Mouse (Mus musculus) hindbrain, postnatal 0 days (tissue): ENCODE data around the gene Bbs9. TPM values are rescaled to one million over a fixed set of nuclear protein-coding genes. Genes with fewer than 3 reads are reported as not detected.

Source experiments
- ATAC-seq: fragments of 200-750 bp; cut with Nextera tagmentation; 2 replicates; pipeline ENCODE4 v1.8.0; 2017; ENCODE audit warnings: mild to moderate bottlenecking, moderate TSS enrichment, moderate library complexity
- DNase-seq: peaks from one replicate; pipeline ENCODE4 v3.0.0-alpha.2; 2015; ENCODE audit warnings: low spot score
- H3K27ac ChIP-seq: fragments of 300-500 bp; sonication (generic); 2 replicates; pipeline ENCODE4 v1.5.1; 2014; ENCODE audit warnings: mild to moderate bottlenecking
- H3K27me3 ChIP-seq: fragments of 300-500 bp; sonication (generic); 2 replicates; pipeline ENCODE4 v1.6.1; 2014; ENCODE audit warnings: low read length, mixed read lengths; ENCODE audit not compliant: insufficient read depth
- H3K36me3 ChIP-seq: fragments of 300-500 bp; sonication (generic); 2 replicates; pipeline ENCODE4 v1.6.1; 2014; ENCODE audit warnings: low read length, mixed read lengths; ENCODE audit not compliant: insufficient read depth
- H3K4me1 ChIP-seq: fragments of 300-500 bp; sonication (generic); 2 replicates; pipeline ENCODE4 v1.6.1; 2014; ENCODE audit warnings: antibody characterized with exemption, low read length, mixed read lengths; ENCODE audit not compliant: insufficient read depth
- H3K4me2 ChIP-seq: fragments of 300-500 bp; sonication (generic); 2 replicates; pipeline ENCODE4 v1.6.1; 2014; ENCODE audit warnings: low read depth, mild to moderate bottlenecking, low read length, moderate library complexity, mixed read lengths
- H3K4me3 ChIP-seq: fragments of 300-500 bp; sonication (generic); 2 replicates; pipeline ENCODE4 v1.5.1; 2014; ENCODE audit warnings: low read length
- H3K9ac ChIP-seq: fragments of 300-500 bp; sonication (generic); replicated peaks from 2 replicates; pipeline ENCODE4 v1.6.1; 2014; ENCODE audit warnings: mild to moderate bottlenecking, low read length, moderate library complexity, mixed read lengths
- H3K9me3 ChIP-seq: fragments of 300-500 bp; sonication (generic); 2 replicates; pipeline ENCODE4 v1.6.1; 2016; ENCODE audit warnings: low read length, mixed read lengths
- CTCF ChIP-seq: IDR thresholded peaks from 2 replicates; pipeline ENCODE4 v1.5.1; 2016; ENCODE audit warnings: antibody characterized with exemption, control low read depth, low read depth
- WGBS: fragments of 180-500 bp; shearing (Covaris S2); extraction: QIAGEN DNeasy Blood & Tissue Kit; methylation state at CpG from one replicate; pipeline ENCODE4 v1.1.7; 2014; 5-methylcytosine and 5-hydroxymethylcytosine counted together
- polyA plus RNA-seq: library from polyadenylated mRNA; unstranded; fragments of >200 nt; fragmentation: Nextera tagmentation; extraction: Ambion mirVana; gene quantifications from 2 replicates; pipeline ENCODE4 v1.2.1, GENCODE M21; 2015
- total RNA-seq: library from RNA; depleted of rRNA; stranded (reverse); fragments of >200 nt; gene quantifications from 2 replicates; pipeline ENCODE4 v1.2.3, GENCODE M21; 2014

The Bbs9 gene
- total and polyA plus RNA-seq, 2 experiments from 2014 or later: 15.2 to 27.5 TPM

GRCm38 (mm10) chr9:22483866-22484561 lies 8.5 kb downstream of the Bbs9 start:
- 93% methylated on average over 8 of the region's 8 CpGs for WGBS

DNA sequence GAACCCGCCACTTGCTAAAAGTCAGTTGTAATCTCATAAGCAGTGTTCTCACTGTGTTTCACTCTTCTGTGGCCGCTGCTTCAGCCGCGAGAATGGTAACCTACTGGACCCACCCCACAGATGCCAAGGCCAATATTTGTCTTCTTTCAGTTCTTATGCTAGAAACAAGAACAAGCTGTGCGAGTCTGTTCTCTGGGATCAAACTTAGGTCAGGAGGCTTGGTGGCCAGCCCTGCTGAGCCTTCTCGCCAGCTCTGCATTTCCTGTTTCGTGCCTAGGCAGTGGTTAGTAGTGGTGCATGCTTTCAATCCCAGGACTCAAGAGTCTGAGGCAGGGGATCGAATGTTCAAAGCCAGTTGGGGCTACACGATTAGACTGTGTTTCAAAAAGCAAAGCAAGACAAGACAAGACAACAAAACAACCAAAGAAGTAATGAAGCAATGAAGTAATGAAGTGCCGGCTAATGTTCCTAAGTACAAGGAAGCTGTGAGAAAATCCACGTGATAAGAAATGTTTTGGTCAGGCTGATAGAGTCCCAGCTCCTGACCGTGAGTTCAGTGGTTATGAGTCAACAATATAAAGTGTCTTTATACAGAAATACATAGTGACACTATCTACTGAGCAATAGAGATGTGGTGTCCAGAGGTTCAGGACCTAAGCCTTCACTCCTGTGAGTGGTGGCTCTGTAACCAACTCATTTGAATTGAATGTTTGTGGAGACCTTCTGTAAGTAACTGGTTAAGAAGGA lies 9.2 kb downstream of the Bbs9 start:
- ATAC-seq (no peak), DNase-seq (no peak)
- TF ChIP-seq CTCF: no peak
- no peaks in the 10 kb centered on the region for H3K4me1 ChIP-seq
- no peaks in the 10 kb centered on the region for H3K27me3 ChIP-seq
- no peak overlapping the region for H3K27ac ChIP-seq
- H3K9ac ChIP-seq: no peak overlapping the region
- H3K9me3 ChIP-seq: no peaks in the 10 kb centered on the region
- H3K36me3 ChIP-seq: no peaks in the 10 kb centered on the region
- H3K4me2 ChIP-seq: no peak overlapping the region
- WGBS: 90% methylated on average over 12 of the region's 12 CpGs
- H3K4me3 ChIP-seq: no peak overlapping the region

More at GRCm38 (mm10) chr9:22483866-22484561, 8.5 kb downstream of the Bbs9 start:
- no peaks in the 10 kb centered on the region for H3K27me3 ChIP-seq
- H3K36me3 ChIP-seq: no peaks in the 10 kb centered on the region
- no peak overlapping the region for H3K9ac ChIP-seq
- H3K4me2 ChIP-seq: no peak overlapping the region
- no peak overlapping the region for H3K27ac ChIP-seq
- H3K4me1 ChIP-seq: no peaks in the 10 kb centered on the region
- ATAC-seq (no peak), DNase-seq (no peak)
- no peak overlapping the region for H3K4me3 ChIP-seq
- no peak for TF ChIP-seq CTCF
- H3K9me3 ChIP-seq: no peaks in the 10 kb centered on the region

DNA sequence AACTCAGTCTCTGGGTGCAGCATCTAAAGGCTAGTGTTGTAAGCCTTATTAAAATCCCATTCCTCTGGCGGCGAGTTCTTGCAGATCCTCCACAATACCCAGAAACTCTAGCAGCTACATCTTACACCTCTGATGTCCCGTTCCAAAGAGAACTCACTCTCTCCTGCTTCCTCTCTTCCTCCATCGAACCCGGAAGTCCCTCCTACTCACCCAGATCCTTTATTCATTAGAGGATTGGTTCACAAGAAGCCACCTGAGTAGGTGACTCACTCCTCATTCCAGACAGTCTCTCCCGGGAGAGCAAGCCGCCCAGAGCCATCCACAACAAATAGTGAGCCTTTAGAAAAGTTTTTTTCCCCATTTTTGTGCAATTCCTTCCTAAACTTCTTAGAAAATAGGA lies 10.7 kb downstream of the Bbs9 start:
- Histone ChIP-seq H3K4me3 (no peak overlapping the region), H3K9ac (no peak overlapping the region), H3K27me3 (no peaks in the 10 kb centered on the region), H3K27ac (no peak overlapping the region), H3K4me2 (no peak overlapping the region), H3K9me3 (no peaks in the 10 kb centered on the region), H3K36me3 (no peaks in the 10 kb centered on the region), H3K4me1 (no peaks in the 10 kb centered on the region)
- WGBS: 95% methylated on average over 7 of the region's 7 CpGs
- TF ChIP-seq CTCF: no peak
- DNase-seq (no peak), ATAC-seq (no peak)

GRCm38 (mm10) chr9:22488963-22489362 lies 13.4 kb downstream of the Bbs9 start:
- WGBS: 66% methylated on average over 9 of the region's 9 CpGs
- DNase-seq: no peak
- no peak for ATAC-seq

GRCm38 (mm10) chr9:22494203-22494807 lies 18.8 kb downstream of the Bbs9 start:
- no peaks in the 10 kb centered on the region for H3K9me3 ChIP-seq
- ATAC-seq (no peak), DNase-seq (no peak)
- WGBS: 87% methylated on average over 9 of the region's 9 CpGs
- no peaks in the 10 kb centered on the region for H3K27me3 ChIP-seq
- TF ChIP-seq CTCF: no peak
- no peaks in the 10 kb centered on the region for H3K4me1 ChIP-seq
- H3K9ac ChIP-seq: no peak overlapping the region
- H3K4me2 ChIP-seq: no peak overlapping the region
- no peak overlapping the region for H3K4me3 ChIP-seq
- H3K27ac ChIP-seq: no peak overlapping the region
- no peaks in the 10 kb centered on the region for H3K36me3 ChIP-seq

More at GRCm38 (mm10) chr9:22488963-22489362, 13.4 kb downstream of the Bbs9 start:
- Histone ChIP-seq H3K9me3 (no peaks in the 10 kb centered on the region), H3K4me1 (no peaks in the 10 kb centered on the region), H3K9ac (no peak overlapping the region), H3K27ac (no peak overlapping the region), H3K4me3 (no peak overlapping the region), H3K36me3 (no peaks in the 10 kb centered on the region), H3K4me2 (no peak overlapping the region), H3K27me3 (no peaks in the 10 kb centered on the region)
- TF ChIP-seq CTCF: no peak

DNA sequence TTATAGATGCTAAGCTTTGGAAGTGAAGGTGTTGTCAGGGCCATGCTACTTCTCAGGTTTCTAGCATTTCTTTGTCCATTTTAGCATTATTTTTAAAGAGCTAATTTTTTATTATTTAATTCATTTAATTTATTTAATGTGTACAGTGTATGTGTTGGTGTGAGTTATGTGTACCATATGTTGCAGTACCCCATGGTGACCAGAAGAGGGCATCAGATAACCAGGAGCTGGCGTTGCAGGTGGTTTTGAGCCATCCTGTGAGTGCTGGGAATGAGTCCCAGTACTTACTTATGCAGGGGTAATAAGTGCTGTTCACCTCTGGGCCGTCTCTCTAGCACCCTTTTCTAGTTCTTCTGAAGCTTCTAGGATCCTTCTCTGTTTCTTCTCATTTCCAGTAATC lies 19.6 kb downstream of the Bbs9 start:
- ATAC-seq: no peak
- H3K36me3 ChIP-seq: no peaks in the 10 kb centered on the region
- peak; percentile 22; the same call in 1 of the 2 replicates for TF ChIP-seq CTCF
- H3K9ac ChIP-seq: no peak overlapping the region
- no peak for DNase-seq
- H3K4me1 ChIP-seq: no peaks in the 10 kb centered on the region
- 81% methylated on average over 2 of the region's 2 CpGs for WGBS
- no peak overlapping the region for H3K4me2 ChIP-seq
- H3K27me3 ChIP-seq: no peaks in the 10 kb centered on the region
- no peaks in the 10 kb centered on the region for H3K9me3 ChIP-seq
- no peak overlapping the region for H3K27ac ChIP-seq
- no peak overlapping the region for H3K4me3 ChIP-seq
